Mouse (Mus musculus) bone marrow macrophage, adult 2 months (primary cell): Measurements from ENCODE around the gene Taf5. TPM values are rescaled to one million over a fixed set of nuclear protein-coding genes. Genes with fewer than 3 reads are reported as not detected.

Source experiments
- H3K27ac ChIP-seq: 2 replicates; pipeline ENCODE4 v1.5.1; 2012; ENCODE audit warnings: low read depth, low read length; ENCODE audit not compliant: insufficient read depth
- H3K4me1 ChIP-seq: 2 replicates; pipeline ENCODE4 v1.6.1; 2012; ENCODE audit warnings: low read length; ENCODE audit not compliant: control insufficient read depth, insufficient read depth
- H3K4me3 ChIP-seq: 2 replicates; pipeline ENCODE4 v1.5.1; 2012; ENCODE audit warnings: mild to moderate bottlenecking, low read length, moderate library complexity; ENCODE audit not compliant: insufficient read depth
- CTCF ChIP-seq: IDR thresholded peaks from 2 replicates; pipeline ENCODE4 v1.5.1; 2012; ENCODE audit warnings: low read depth, mild to moderate bottlenecking, low read length, moderate library complexity
- POLR2A ChIP-seq: IDR thresholded peaks from 2 replicates; pipeline ENCODE4 v1.6.1; 2012; ENCODE audit warnings: mild to moderate bottlenecking, low read depth, low read length, borderline replicate concordance
- polyA plus RNA-seq: library from polyadenylated mRNA; stranded (reverse); fragments of >200 nt; gene quantifications from 2 replicates; pipeline ENCODE4 v1.2.4, GENCODE M21; 2012; ENCODE audit not compliant: missing spikeins, insufficient read depth, insufficient read length

Taf5 gene
- 4.5 and 4.9 TPM in 2 replicates for polyA plus RNA-seq

GRCm38 (mm10) chr19:47067096-47067882 is at the start of gene Taf5:
Gene Taf5 (plus strand): TSS chr19:47067746.
- no peak for TF ChIP-seq POLR2A
- TF ChIP-seq CTCF, result no peak
- H3K27ac ChIP-seq, result peak within 1 kb of the TSS; percentile 57
- peaks cover 7% of the 10 kb centered on the region; the same call in 1 of the 2 replicates for H3K4me1 ChIP-seq
- peak within 1 kb of the TSS; percentile 75 for H3K4me3 ChIP-seq

DNA sequence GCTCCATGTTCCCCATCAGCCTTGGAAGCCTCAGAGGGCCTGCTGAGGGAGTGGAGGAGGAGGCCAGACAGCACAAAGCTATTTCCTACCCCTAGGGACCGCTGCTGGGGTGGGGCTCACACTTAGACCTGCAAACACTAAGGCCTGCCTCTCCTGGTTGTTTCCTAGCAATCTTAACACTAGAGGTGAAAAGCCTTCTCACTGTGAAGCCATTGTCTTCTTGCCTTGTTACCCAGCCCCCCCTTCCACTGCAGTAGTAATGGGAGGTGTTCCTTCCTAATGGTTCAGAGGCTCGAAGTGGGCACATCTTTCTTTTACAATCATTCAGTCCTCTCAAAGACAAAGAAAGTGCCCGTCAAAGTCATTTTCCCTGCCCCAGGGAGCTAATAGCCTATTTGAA is 49.7 kb upstream of the Taf5 start:
- Histone ChIP-seq H3K4me3 (no peak overlapping the region), H3K27ac (no peak overlapping the region), H3K4me1 (peaks cover 5% of the 10 kb centered on the region; the same call in 1 of the 2 replicates)
- no peak for TF ChIP-seq POLR2A

- no peak overlapping the region for H3K4me3 ChIP-seq
- TF ChIP-seq CTCF, result no peak
- TF ChIP-seq POLR2A, result no peak
- H3K4me1 ChIP-seq, result peaks cover 8% of the 10 kb centered on the region; the same call in 1 of the 2 replicates
- H3K27ac ChIP-seq, result no peak overlapping the region
Measured at GRCm38 (mm10) chr19:47018330-47018729, 49.2 kb upstream of the Taf5 start.

DNA sequence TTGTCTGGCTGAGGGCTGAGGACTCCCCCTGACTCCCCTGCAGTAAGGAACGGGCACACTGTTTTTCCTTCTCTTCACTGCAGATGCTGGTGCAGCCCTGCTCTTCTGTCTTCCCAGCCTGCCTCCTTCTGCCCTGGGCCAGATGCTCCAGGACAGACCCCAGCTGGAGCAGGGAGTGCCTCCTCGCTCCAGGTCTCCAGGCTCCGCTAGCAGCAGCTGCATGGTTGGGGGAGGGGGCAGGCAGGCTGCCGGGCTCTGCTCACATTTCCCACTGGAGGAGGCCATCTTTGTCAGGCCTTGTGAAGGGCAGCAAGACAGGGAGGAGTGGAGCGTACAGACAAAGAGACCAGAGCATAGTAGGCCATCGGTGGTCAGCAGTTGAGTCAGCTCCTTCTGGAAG is 48.2 kb upstream of the Taf5 start:
- Histone ChIP-seq H3K27ac (no peak overlapping the region), H3K4me1 (peaks cover 7% of the 10 kb centered on the region; the same call in 1 of the 2 replicates), H3K4me3 (no peak overlapping the region)
- TF ChIP-seq POLR2A, result no peak
- TF ChIP-seq CTCF, result no peak

DNA sequence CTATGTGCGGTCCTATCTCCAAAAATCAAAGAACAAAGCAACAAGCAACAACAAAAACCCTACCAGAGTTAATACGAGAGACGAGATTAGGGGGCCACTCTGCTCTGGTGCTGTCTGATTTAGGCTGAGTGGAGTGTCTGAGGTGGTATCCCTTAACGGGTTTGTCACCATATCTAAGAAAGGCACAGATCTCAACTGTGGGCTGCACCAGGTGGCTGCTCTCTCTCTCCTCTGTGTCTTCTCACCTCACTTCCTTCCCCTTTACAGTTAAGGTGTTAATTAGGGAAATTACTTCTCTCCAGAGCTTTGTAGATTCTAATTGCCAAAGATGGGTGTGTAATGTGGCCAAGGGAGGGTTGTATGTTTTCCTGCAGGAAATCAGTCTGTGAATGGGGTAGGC is 44.8 kb upstream of the Taf5 start:
- TF ChIP-seq CTCF (no peak), POLR2A (no peak)
- Histone ChIP-seq H3K4me3 (no peak overlapping the region), H3K27ac (no peak overlapping the region), H3K4me1 (peaks cover 4% of the 10 kb centered on the region; the same call in 1 of the 2 replicates)

GRCm38 (mm10) chr19:47023546-47023945 is 44.0 kb upstream of the Taf5 start:
- H3K4me1 ChIP-seq, result peaks cover 4% of the 10 kb centered on the region; the same call in 1 of the 2 replicates
- no peak overlapping the region for H3K4me3 ChIP-seq
- no peak overlapping the region for H3K27ac ChIP-seq
- TF ChIP-seq CTCF, result no peak
- TF ChIP-seq POLR2A, result no peak

DNA sequence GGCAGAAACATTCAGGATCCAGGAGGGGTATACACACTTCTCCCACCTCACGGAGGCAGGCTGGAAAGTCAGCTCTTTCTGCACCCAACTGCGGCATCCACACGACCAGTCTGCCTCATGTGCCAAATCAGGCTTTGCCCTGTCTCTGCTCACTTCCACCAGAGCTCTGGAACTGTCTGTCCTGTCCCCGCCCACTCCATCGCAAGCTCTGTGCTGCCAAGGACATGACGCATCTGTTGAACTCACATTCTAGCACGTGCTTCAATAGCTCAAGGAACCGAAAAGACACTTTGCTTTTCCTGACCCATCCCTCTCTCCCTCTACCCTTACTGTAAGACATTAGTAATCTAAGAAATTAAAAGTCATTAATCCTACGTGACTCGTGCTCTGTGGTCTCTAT is 42.6 kb upstream of the Taf5 start:
- Histone ChIP-seq H3K27ac (no peak overlapping the region), H3K4me1 (peaks cover 4% of the 10 kb centered on the region; the same call in 1 of the 2 replicates)
- TF ChIP-seq CTCF (no peak), POLR2A (no peak)

GRCm38 (mm10) chr19:47026513-47026912 is 41.0 kb upstream of the Taf5 start:
- no peak for TF ChIP-seq POLR2A
- no peak for TF ChIP-seq CTCF
- Histone ChIP-seq H3K27ac (no peak overlapping the region), H3K4me1 (peaks cover 4% of the 10 kb centered on the region; the same call in 1 of the 2 replicates), H3K4me3 (no peak overlapping the region)

More for the DNA sequence above, 42.6 kb upstream of the Taf5 start:
- no peak overlapping the region for H3K4me3 ChIP-seq

- H3K27ac ChIP-seq, result no peak overlapping the region
- TF ChIP-seq CTCF (no peak), POLR2A (no peak)
Measured at GRCm38 (mm10) chr19:47029796-47030195, 37.8 kb upstream of the Taf5 start.

GRCm38 (mm10) chr19:47031770-47032169 is 35.8 kb upstream of the Taf5 start:
- H3K4me3 ChIP-seq, result no peak overlapping the region
- peaks cover 15% of the 10 kb centered on the region for H3K4me1 ChIP-seq
- TF ChIP-seq POLR2A (no peak), CTCF (no peak)

More at GRCm38 (mm10) chr19:47029796-47030195, 37.8 kb upstream of the Taf5 start:
- peaks cover 8% of the 10 kb centered on the region for H3K4me1 ChIP-seq
- no peak overlapping the region for H3K4me3 ChIP-seq

More at GRCm38 (mm10) chr19:47031770-47032169, 35.8 kb upstream of the Taf5 start:
- H3K27ac ChIP-seq, result no peak overlapping the region
